Mouse (Mus musculus) adrenal gland, postnatal 25 days (tissue): ENCODE results near the gene Setd7. TPM values are rescaled to one million over a fixed set of nuclear protein-coding genes. Genes with fewer than 3 reads are reported as not detected.

Experiments
- DNase-seq: peaks from one replicate; pipeline ENCODE4 v3.0.0; 2021; ENCODE audit warnings: mixed read lengths
- total RNA-seq: library from RNA; stranded (reverse); gene quantifications from 2 replicates; pipeline ENCODE4 v1.2.3, GENCODE M21; 2021

Setd7 gene
- total RNA-seq, 1 experiment from 2014 or later = 53.8 TPM

DNA sequence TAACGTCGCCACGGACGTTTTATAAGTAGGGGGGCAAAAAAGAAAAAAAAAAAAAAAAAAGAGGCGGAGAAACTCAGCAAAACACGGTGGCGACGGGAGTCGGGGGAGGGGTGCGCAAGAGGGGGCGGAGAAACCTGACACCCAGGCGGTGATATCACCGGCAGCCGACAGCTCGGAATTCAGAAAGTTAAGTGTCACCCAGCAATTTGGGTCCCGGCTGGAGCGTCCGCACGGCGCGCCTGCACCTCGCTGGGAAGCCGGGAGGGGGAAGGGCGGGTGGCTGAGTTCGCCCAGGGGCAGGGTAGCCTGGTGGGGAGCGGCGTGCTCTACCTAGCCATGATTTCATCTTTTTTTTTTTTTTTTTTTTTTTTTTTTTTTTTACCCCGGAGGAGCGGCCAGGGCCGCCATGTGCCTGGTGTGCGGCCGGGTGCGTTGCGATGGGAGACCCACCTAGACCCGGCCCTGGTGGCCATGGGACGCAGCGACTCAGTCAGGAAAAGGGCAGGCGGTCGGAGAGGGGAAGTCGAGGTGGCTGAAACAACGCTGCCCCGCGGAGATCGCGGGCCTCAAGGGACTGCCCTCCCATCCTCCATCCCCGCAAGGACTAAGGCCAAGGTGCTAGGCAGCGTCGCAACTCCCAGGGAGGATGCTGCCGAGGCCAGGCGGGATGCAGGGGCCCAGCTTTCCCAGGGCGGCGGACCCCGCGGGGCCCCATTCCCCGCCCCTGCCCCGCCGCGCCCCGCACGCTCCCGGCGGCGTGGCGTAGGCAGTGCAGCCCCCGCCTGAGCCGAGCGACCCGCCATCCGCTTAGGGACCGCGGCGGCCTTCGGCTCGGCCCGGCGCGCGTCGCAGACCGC lies 857 bp downstream of the Setd7 start:
- peak; percentile 79 for DNase-seq

DNA sequence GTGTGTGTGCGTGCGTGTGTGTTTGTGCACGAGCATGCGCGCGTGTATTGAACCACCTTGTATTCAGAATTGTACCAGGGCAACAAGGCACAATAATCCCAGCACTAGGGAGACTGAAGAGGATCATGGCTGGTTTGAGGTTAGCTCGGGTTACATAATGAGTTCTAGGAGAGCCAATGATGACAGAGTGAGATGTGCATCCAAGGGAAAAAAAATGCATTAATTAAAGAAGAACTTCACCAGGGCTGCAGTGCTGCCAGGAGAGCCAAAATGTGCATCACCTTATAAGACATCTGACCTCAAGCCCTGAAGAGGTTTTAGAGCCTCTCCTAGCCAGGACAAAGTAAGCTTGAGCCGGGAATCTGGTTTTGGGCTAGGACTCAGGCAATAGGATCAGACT lies 5.1 kb downstream of the Setd7 start:
- no peak for DNase-seq

DNA sequence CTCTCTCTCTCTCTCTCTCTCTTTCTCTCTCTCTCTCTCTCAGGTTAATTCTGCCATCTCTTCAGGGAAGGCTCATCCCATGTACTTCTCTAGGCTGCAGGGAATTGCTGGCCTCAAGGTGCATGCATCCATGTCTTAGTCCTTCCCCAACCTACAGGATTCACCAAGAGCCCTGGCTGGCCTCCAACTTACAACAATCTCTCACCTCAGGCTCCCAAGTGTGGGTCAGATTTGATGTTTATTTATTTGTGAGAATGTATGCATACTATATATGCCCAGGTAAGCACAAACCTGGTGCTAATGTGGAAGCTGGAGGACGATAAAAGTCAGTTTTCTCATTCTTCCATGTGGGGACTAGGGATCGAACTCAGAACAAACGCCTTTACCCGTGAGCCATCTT lies 5.8 kb downstream of the Setd7 start:
- DNase-seq = no peak

DNA sequence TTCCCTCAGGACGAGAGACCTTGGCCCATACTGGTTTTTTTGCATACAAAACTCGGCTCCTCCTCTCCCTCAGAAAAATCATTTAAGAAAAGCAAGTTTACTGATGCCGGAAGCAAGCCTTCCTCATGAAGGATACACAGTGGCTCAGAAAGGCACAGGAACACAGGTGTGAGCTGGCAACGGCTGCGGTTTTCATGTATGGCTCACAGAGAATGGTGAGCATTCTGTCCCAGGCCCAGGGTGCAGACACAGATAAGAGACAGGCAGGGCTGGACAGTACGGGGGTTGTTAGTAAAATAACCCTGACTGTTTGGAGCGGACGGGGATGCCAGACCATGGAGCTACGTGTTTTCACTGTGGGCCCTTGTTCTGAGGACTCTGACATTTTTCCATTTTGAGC lies 6.6 kb downstream of the Setd7 start:
- DNase-seq = no peak

DNA sequence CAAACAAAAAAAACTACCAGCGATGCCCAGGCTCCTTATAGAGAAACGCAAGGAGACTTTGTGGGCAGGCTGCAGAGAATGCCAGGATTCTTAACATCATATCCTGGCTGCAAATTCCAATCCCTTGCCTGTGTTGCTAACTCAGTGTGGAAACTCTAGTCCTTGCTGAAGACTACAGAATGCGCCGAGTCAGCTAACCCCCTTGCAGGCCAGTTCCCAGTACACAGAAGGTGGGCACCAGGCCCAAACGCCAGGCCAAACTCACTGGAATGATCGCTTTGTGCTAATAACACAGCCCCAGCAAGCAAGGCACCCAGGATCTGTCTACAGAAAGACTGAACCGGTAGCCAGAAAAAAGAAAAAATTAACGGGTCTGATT lies 7.2 kb downstream of the Setd7 start:
- peak; percentile 44 for DNase-seq

DNA sequence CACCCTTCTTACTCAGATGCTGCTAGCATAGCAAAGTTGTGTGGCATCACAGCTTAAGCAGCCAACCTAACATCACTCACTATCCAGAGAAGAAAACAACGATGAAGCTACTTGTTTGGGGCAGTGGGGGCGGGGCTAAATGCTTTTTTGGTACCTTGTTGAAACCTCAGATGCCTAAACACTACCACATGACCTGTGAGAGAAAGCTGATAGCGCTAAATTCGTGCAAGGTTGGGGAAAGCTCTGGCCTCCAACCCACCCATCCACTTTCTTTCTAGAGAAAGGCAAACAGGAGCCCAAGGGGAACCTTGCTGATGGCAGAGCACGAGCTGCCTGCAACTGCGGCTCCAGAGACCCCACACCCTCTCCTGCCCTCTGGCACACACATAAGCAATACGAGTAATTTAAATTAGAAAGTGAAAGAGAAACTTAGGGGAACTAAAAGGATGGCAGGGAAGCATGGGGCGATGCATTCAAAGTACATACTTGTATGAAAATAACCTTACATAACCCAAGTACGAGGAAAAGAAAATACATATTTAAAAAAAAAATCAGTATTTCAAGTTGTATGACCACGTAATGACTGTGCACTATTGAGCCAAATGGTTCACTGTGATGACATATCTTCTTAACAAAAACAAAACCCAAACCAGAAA lies 7.7 kb downstream of the Setd7 start:
- DNase-seq = no peak

DNA sequence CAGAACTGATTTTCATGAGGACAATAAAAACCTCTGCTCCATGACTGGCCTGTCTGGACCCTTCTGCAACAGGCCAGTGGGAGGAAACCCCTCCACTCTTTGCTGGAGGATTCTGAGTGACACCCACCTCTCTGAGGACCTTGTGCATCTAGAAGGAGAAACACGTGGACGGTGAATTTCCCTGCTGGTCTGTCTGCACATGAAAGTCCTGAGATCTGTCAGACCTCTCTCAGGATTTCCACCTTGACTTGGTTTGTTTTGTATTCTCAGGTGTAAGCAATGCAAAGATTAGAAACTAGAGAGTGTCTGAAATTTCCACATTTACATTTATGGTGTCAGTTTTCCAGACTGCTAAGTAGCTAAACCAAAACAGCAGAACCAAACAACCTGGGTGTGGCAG lies 8.5 kb downstream of the Setd7 start:
- DNase-seq = no peak

DNA sequence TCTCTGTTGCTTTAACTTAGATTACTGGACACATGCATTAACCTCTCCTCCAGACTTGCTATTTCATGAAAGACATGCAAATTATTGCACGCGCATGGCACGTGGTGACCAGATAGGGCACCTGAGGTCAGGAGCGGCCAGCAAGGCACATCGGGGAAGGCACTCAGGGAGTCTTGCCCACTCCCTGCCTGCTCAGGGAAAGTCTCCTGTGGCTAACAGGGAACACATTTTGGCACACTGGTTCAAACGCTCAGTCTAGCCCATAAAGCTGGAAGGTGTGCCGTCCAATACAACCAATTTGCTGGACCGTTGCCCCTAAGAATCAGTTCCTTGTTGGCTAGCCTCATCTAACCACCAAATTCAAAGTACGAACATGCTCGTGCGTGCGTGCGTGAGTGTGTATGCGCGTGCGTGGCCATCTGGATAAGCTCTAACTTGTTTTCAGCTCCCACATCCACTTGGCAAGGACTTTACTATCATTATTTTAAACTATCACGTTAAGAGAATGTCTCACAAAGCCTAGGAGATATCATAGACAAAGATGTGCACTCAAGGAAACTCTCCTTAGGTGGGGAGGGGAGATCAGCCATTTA lies 11.6 kb downstream of the Setd7 start:
- DNase-seq = peak; percentile 30

DNA sequence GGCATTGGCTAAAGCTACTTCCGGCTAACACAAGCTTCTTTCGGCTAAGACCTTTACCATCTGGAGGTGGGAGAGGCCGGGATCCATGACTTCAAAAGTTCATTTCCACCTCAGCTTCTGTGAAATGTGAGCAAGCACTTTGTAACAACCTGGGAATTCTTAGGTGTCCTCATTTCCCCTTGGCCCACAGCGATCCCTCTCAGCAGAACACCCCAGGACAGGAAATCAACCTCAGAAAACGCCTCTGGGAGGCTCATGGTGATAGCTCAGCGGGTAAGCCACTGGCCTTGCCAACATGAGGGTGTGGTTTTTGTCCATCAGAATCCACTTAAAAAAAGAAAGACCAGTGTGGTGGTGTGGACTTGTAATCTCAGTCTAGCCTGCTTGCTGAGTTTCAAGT lies 13.1 kb downstream of the Setd7 start:
- no peak for DNase-seq

DNA sequence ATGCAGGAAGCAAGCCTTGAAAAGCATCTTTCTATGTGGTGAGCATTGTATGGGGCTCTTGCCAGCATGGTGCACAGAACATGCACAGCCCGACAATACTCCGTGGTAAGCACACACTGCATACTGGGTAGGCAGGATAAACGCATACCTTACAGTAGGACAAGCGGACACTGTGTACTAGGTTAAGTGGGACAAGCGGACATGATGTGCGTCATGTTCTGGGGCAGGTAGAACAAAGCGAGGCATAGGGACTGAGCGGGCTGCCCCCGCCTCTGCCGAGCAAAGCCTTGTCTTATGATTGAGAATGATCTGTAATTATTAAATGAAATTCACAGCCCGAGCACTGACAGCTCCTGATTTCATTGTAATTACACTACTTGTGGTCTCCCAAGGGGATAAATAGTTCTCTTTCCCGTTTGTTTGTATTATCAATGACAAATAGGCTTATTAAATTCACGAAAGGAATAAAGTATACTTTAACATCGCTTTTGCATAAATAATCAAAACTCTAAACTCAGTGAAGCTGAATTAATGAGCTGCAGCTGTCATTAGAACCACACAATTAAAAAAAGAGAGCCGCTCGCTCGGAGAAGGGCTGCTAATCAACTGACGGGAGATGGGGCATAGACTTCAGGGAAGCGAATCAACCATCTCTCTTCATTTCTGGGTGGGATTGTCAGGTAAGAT lies 16.1 kb downstream of the Setd7 start:
- DNase-seq = no peak

DNA sequence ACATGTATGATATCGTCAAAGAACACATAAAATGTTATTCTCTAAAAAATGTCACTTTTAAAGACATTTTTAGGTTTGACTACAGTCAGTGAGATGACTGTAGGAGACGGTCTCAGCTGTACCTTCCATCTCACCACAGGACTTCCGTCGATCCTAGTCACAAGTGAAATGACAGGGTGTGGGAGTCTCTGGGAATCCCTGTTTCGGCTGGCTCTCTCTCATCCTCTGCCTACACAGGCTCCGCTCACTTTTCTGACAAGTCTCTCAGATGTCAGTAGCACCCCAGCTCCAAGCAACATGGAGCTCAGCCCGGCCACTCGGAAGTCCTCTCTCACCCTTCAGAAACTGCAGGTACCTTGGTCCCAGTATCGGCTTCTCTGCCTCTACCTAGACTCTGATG lies 20.0 kb downstream of the Setd7 start:
- no peak for DNase-seq

DNA sequence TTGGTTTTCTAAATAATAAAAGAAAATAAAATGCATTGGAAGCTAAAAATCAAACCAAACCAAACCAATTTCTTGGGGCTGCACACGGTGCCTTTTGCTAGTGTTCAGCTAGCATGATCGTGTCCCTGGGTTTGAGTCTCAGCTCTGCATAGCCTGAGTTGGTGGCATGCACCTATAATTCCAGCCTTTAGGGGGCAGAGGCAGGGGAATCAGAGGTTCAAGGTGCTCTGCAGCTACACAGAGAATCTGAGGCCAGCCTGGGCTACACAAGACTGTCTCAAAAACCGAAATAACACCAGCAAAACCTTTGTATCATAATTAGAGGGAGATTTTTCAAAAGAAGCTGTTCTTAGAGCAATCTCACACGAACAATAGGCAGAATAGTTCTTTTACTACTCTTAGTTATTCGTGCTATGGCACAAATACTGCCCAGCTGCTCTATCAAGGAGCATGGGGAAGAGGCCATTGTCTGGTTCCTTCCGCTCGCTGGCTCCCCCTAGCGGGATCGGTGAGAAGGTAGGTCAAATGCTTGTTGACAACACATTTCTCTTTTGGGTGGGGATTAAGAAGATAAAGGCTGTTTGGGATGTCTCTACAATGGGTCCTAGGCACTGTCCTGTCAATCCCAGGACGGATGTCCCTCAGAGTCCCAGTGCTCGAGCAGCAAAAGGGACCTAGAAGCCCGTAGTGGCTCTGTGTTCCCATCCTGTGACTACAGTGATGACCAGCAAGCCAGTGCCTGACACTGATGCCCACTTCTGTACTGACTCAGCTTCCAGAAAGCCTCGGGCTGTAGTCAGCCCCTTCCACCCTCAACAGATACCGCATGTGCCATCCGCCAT lies 20.9 kb downstream of the Setd7 start:
- peak; percentile 82 for DNase-seq

DNA sequence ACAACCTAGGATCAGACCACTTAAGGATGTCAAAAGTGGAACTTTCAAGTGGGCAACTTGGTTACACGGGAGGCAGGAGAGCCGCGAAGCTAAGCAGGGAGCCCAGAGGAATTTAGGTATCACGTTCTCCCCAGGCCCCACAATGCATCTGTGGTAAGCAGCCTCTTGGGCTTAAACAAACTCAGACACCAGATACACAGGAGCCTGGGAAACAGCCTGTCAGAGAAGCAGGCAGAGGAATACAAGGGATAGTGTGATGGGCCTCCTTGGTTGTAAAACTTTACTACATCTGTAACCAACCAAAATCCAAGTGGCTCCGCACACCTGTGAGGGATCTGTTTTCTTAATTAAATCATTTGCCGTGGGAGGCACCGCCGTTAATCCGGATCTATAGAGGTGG lies 26.7 kb downstream of the Setd7 start:
- no peak for DNase-seq

DNA sequence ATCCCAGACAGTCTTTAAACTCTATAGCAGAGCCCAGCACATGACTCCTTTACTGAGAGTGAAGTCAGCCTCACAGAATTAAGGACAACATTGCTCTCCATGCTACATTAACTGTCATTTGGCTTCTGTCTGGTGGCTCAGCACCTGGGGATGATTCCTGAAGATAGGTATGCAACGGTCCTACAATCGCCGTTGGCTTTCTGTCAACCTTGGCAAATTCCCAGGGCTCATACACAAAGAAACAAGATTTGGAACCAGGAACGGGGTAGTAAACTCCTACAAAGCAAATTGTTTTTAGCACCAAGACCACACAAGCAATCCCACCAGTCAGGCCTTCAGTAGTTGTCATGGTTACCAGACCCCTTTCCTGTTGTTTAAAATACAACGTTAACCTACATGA lies 27.1 kb downstream of the Setd7 start:
- no peak for DNase-seq

DNA sequence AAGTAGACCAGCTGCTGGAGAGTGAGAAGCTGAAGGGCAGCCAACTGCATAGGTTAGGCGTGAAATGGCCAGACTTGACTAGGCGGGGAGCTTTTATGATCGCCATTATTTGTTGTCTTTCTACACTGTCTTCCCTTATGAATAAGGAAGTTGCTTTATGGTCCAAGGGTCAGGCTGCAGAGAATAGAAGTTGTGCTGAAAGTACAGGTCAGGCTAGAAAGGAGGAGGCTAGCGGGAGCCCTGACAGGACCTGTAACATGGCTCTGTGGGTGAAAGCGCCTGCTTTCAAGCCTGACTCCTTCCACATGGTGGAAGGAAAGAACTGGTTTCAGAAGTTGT lies 28.4 kb downstream of the Setd7 start:
- no peak for DNase-seq

DNA sequence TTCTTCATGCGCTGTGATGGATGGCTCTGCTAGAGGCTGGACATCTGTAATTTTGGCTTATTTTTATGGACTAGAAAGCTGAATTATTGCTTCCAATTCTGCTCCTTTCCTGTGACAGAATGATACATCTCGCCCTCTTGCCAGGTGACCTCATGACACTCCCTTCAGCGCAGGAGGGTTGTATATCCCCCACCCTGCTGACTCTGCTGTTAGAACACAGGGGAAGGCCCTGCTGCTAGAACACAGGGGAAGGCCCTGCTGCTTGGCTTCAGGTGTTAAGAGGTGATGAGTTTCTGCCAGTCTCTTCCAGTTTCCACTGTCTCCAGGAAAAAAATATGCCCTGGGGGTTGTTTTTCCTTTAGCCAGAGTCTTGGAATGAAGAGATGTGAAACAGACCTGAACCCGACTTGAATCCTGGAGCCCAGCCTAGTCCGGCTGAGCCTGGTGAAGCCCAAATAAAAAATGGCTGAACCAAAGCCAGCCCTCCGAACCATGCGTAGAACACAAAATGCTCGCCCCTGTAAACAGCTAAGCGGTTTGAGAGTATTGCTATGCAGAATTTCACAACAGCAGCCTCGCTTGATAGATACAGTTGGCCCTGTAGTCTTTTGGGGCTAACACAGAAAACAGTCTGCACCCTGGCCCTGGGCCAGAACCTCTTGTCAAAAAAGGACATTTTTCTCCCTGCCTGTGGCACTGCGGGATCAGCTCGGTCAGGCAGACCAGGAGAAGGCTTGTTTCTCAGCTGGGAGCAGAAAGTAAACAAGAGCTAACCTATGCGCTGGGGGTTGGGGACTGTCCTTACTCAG lies 29.0 kb downstream of the Setd7 start:
- peak; percentile 64 for DNase-seq

DNA sequence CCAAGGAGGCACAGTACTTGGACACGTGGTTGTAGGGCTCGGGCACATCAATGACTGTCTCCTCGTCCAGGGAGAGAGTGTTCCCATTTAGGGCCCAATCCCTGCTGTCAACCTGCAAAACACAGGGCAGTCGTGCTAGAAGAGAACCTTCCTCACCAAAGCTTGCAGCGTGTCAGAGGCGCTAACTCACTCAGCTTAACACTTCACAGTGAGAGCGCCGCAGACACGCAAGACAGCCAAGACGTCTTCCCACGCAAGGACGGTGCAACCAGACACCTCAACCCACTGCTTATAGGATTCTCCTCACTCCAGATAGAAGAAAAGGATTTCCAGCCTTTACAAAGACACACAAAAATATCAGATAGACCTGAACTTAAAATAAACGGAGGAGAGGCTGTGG lies 33.8 kb downstream of the Setd7 start:
- no peak for DNase-seq

DNA sequence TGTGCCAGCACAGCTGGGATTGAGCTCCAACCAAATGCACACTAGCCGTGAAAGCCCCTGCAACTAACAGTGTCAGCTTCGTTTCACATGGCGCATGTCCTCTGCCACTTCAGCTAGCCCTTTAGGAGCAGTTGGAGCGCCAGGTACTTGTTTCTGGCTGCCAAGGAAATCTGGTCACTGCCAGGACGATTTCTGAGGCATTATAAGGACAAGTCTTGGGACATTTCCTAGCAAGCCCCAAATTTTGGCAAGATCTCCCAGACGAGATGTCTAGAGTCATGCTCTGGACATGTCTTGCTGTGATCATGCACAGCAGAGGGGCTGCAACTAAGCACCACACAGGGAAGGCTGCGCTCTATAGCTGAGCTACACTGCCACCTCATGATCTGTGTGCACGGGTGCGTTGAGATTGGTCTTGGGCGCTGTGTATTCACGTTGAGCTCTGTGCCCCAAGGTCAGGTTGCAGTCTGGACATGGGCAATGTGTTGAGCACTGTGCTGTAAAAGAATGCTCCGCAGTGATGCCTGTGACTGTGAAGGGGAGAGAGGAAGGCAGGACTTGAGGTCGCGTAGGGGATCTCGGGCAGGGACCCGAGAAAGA lies 35.4 kb downstream of the Setd7 start:
- DNase-seq = no peak

DNA sequence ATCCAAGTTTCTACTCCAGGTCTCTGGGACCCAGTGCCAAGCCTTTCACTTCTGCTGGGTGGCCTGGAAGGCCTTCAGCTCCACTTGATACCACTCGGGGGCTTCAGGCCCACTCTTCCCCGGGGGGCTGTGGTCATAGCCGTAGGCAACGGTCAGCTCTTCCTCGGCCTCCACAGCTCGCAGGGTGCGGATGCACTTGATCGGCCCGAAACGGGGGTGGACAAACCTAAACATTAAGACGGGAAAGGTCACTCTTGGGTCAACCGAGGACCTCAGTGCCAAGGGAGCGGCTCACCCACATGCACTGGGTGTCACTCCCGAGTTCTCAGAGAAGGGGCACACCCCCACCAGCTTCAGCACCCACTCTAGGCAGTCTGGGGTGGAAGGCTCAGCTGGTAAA lies 39.4 kb downstream of the Setd7 start:
- no peak for DNase-seq

DNA sequence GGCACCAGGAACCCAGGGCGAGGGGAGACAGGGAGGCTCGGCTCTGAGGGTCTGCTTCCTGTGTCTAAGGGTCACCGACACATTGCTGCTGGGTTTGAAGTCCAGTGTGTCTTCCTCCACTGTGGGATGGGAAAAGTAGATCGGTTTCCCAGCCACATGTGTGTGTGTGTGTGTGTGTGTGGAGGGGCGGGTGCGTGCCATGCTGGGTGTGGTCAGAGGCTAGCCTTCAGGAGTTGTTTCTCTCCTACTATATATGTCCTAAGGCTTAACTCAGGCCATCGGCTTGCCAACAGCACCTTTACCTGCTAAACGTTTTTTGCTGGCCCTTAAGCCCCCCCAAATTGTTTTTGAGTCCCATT lies 41.9 kb downstream of the Setd7 start:
- no peak for DNase-seq
